Mouse (Mus musculus) embryonic stem cell, embryonic (primary cell): ENCODE data around the gene Scgb2a2.

Experiments used
- CTCF ChIA-PET, 4 experiments: fragments of 300-600 bp in 2 of 4; fragments of 350-600 bp in 2 of 4; sonication (Branson Sonifier 250); formaldehyde crosslinking; loops; one replicate each; lab custom pipeline; 2022; ENCODE audit warnings: inconsistent platforms in 2 of 4; lab: Charles Lee
- POLR2A ChIA-PET, 4 experiments: fragments of 300-600 bp in 2 of 4; fragments of 350-600 bp in 2 of 4; sonication (Branson Sonifier 250); formaldehyde crosslinking; loops; one replicate each; lab custom pipeline; 2022; ENCODE audit warnings: antibody characterized with exemption in 4 of 4, inconsistent platforms in 1 of 4; lab: Charles Lee

Gene Scgb2a2

DNA sequence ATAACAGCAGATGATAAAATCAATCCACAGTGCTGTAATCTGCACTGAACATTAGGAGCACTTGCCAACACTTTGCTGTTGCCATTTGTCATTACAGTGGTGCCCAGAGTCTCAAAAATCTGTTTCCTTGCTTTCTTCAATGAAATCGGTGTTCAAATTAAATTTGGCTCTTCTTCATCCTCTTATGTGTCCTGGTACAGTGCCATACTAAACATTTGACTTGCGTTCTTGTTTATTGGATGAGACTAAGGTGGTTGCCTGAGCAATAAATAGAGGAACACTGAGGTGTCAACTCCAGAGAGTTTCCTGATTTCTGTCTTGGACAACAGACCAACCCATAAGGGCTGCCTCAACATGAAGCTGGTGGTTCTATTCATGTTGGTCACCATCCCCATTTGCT, at the start of gene Scgb2a2:
Gene Scgb2a2 (plus strand): TSS at position 301 of the 400 bp plus-strand sequence.
- POLR2A ChIA-PET, result no interaction called here
- CTCF ChIA-PET, result interaction anchor here in 1 of 4 experiments (1.5 kb wide), 1 partner anchor 10 kb away, joined by 3 read pairs; no protein-coding TSS in a partner anchor

DNA sequence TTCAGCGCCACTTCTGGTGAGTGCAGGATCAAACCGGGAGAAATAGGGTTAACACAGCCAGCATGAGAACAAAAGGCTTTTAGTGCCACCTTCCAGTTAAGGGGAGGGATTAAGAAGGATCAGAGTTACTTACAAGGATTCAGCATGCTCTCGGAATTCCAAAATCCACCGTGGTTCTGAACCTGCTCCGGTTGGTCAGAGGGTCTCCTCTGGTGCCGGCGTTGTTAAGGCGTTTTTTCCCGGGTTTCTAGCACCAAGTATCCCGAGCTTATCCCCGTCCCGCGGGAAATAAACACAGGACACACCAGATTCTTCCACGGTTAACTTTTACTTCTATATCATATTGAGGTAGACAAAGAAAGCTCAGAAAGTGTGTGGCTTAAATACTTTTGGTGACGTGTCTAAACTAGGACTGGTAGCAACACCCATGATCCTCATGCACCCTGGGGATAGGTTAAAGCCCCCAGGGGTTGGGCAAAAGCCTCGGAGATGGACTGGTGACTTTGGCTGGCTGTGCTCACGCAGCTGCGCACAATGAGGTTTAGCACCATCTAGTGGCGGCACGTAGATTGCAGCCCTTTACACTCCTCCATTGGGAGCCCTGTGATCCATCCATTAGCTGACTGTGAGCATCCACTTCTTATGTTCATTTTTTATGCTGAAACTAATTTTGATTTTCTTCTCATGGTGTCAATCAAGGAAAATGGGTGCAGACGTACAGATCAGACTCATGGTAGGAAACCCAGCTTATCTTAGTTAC, 10.6 kb upstream of the Scgb2a2 start:
- ChIA-PET CTCF (interaction anchor here in 2 of 4 experiments (0.6 to 1.1 kb wide), 2 partner anchors 11 to 1359 kb away, joined by 3 read pairs; no protein-coding TSS in a partner anchor), POLR2A (interaction anchor here in 1 of 4 experiments (1.1 kb wide), 1 partner anchor 1123 kb away, joined by 3 read pairs; no protein-coding TSS in a partner anchor)

DNA sequence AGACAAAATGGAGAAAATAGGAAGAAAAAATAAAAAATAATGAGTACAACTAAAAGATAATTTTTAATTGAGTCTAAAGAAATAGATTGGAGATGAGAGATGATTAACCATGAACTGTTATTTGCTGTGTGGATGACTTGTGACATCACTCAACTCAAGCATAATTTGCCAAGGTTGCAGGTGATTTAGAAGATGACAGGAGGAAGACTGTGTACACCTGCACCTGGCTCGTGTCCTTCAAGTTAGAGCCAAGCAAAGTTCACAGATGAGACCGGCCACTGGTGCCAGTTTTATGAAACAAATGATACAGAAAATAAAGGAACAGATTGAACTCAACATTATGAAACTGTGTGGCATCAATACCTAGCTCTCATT, 10.0 kb upstream of the Scgb2a2 start:
- ChIA-PET POLR2A (interaction anchor here in 1 of 4 experiments (1.1 kb wide), 1 partner anchor 1124 kb away, joined by 3 read pairs; no protein-coding TSS in a partner anchor), CTCF (interaction anchor here in 2 of 4 experiments (0.6 to 1.1 kb wide), 3 partner anchors 11 to 1360 kb away, joined by 3 read pairs; no protein-coding TSS in a partner anchor)

DNA sequence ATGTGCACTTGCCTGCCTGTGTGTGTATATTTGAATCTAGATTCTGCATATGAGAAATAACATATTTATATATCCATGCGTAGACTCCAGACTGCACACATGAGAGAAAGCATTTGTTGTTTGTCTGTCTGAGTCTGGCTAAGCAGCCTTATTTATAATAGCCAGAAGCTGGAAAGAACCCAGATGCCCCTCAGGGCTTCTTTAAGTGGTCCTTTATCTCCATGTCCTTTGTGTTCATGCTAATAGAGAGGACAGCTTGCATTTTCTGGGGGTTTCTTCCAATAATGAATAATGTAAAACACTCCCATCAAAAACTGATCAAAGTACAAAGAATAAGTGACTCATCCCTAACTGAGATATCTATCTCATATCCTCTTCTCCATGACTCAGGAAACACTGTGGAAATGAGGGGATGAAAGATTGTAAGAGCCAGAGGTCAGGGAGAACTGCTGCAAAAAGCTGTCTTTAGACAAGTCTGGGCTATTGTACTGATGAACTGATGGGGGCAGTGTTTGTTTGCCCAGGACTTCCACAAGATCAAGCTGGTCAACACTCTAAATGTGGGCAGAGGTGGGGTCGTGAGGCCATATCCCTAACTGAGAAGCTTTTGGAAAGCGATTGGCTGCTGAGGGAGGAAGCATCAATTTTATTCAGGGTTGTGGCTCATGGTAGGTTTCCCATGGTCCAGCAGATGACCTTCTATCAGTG, 2.2 kb downstream of the Scgb2a2 start:
- ChIA-PET CTCF (interaction anchor here in 3 of 4 experiments (0.6 to 1.3 kb wide), 4 partner anchors 11 to 224 kb away, joined by 3 to 4 read pairs (median 4); no protein-coding TSS in a partner anchor), POLR2A (interaction anchor here in 2 of 4 experiments (0.6 to 1.2 kb wide), 3 partner anchors 11 to 968 kb away, joined by 3 to 4 read pairs (median 3); no protein-coding TSS in a partner anchor)

DNA sequence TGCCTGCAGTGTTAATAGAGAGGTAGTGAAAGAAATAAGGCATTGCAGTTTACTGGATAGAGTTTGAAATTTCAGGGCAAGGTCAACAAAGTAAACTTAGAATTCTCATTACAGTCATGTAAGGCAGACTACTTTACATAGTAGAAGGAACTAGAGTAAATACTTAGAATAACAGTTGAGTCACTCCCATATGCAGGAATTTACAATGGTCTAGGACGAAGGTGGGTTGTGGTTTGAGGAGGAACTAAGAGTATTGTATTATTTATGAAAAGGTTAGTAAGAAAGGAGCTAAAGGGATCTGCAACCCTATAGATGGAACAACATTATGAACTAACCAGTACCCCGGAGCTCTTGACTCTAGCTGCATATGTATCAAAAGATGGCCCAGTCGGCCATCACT, 13.5 kb downstream of the Scgb2a2 start:
- ChIA-PET POLR2A (interaction anchor here in 2 of 4 experiments (0.7 to 2.1 kb wide), 6 partner anchors 11 to 1076 kb away, joined by 3 to 4 read pairs (median 4); partner anchors contain the start of gene Incenp (in 1 of the 2)), CTCF (interaction anchor here in 1 of 4 experiments (1.7 kb wide), 1 partner anchor 11 kb away, joined by 4 read pairs; no protein-coding TSS in a partner anchor)

DNA sequence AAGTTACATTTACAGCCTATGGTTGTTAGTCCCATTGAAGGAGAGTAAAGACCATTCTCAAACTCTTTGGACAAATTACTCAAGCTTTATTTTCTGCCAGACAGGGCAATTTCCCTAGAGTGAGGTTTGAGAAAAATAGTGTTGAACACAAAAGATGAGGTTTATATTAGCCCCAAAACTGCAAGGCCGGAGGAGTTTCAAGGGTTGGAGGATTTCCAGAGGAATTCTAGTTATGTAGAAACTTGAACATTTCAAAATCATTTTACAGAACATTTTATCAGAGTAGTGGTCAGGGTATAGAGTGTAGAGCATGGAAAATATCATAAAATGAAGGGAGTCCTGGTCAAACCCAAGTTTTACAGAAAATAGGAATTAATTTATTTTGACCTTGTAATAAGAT, 17.5 kb downstream of the Scgb2a2 start:
- POLR2A ChIA-PET, result interaction anchor here in 2 of 4 experiments (1.3 to 5.3 kb wide), 4 partner anchors 10 to 34 kb away, joined by 4 to 19 read pairs (median 11); partner anchors contain the start of gene Incenp (in 1 of the 2)
- CTCF ChIA-PET, result interaction anchor here in 2 of 4 experiments (0.5 to 1.9 kb wide), 2 partner anchors 12 to 28 kb away, joined by 3 to 4 read pairs; no protein-coding TSS in a partner anchor

DNA sequence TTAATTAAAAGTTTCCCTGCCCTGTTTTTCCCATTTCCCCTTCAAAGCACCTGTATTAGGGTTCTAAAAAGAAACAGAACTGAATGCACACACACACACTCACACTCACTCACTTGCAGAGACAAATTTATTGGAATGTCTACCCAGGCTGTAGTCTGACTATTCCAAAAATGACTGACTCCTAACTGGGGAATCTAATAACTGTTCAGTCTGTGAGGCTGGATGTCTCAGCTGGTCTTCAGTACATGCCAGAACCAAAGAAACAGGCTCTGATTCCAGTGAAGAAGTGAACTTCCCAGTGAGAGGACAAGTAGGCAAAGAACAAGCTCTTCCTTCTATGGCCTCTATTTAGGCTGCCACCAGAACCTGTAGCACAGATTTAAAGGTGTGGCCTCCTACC, 18.1 kb downstream of the Scgb2a2 start:
- POLR2A ChIA-PET, result interaction anchor here in 1 of 4 experiments (1.6 to 5.3 kb wide), 3 partner anchors 9 to 33 kb away, joined by 4 to 19 read pairs (median 18); partner anchors contain the start of gene Incenp
- CTCF ChIA-PET, result interaction anchor here in 2 of 4 experiments (1.1 to 1.9 kb wide), 2 partner anchors 11 to 1063 kb away, joined by 3 to 4 read pairs; partner anchors contain the start of gene Zbtb3 (in 1 of the 2)

DNA sequence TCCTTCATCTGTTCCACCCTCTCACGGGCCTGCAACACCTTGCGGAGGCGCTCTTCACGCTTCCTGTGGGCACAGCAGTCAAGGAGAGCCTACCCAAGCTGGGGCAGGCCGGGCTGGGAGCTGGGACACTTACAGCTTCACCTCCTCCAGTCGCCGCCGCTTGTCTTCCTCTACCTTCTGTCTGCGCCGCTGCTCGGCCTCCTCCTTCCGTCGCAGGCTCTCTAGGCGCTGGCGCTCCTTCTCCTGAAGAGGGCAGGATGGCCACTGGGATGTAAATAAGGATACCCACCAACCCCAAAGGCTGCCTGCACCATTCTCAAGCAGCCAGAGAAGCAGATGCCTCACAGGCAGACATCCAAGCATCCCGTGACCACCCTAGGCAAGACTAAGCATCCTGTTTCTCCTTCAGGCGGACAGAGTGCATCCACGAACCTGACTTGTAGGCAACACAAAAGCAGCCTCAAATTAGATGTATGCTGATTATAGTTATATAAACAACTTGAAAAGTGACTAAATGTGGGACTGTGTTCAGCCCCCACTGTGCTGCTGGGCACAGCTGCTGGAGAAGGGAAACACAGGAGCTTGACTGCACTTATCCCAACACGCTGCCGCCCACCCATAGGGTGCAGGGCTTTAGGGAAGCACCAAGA, 30.9 kb downstream of the Scgb2a2 start:
- ChIA-PET POLR2A (interaction anchor here in 3 of 4 experiments (0.5 to 10.5 kb wide), 5 partner anchors 16 to 1157 kb away, joined by 3 to 149 read pairs (median 3); partner anchors contain the start of gene Incenp (in 2 of the 3)), CTCF (interaction anchor here in 1 of 4 experiments (0.6 kb wide), 1 partner anchor 115 kb away, joined by 3 read pairs; no protein-coding TSS in a partner anchor)

DNA sequence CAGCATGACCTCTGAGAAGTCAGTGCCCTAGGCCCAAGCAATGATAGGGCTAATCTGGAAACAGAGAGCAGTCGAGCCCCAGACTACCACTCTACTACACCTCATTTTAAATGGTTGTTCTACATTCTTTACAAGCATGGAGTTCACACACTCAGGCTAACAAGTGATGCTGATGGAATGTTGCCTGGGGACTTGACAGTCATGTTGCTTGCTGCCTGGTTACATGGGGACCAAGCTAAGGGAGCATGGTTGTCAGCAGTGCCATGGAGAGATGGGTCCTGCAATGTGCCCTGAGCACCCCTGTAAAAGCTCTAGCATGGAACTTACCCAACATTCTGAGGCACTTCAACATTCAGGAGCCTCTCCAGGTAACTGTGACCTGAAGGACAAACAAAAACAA, 39.0 kb downstream of the Scgb2a2 start:
- ChIA-PET POLR2A (interaction anchor here (1.3 to 16.4 kb wide), 8 partner anchors 8 to 50 kb away, joined by 3 to 149 read pairs (median 6); partner anchors contain the start of gene Incenp (in 2 of the 4)), CTCF (interaction anchor here in 1 of 4 experiments (0.5 kb wide), 1 partner anchor 455 kb away, joined by 3 read pairs; no protein-coding TSS in a partner anchor)

DNA sequence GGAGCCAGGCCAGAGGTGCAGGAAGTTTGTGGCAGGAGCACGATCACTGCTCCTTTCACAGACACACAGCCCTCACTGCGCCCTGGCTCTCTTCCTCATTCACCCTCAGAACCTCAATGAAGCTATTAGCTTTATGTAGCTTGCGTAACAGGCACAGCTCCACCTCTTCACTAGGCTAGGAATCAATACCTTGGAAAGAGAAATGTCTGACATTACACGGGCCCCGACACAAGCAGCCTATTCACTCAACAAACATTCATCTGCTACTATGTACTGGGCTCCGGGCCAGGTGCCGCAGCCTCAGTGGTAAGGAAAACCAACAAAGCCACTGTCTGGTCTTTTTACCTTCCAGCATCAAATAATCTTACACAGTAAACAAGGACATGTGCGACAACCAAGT, 39.4 kb downstream of the Scgb2a2 start:
- CTCF ChIA-PET, result interaction anchor here in 1 of 4 experiments (0.5 kb wide), 1 partner anchor 455 kb away, joined by 3 read pairs; no protein-coding TSS in a partner anchor
- POLR2A ChIA-PET, result interaction anchor here in 3 of 4 experiments (0.6 to 16.4 kb wide), 8 partner anchors 8 to 603 kb away, joined by 3 to 149 read pairs (median 7); partner anchors contain the start of gene Incenp (in 2 of the 3)

DNA sequence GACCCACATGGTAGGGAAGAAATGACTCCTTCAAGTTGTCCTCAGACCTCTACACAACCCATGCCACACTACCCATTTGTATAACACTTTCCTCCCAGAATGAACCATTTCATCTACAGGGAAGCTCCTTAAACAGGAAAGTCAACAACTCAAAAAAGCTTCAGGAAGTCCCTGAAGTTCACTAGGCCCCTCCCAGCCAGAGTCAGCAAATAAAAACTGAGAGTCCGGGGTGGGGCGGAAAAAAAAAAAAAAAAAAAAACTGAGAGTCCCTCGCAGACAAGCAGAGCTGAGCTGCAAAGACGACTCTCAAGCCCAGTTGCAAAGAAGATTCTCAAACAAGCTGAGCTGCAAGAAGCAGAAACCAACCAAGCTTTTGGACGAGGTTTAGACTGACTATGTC, 48.7 kb downstream of the Scgb2a2 start:
- ChIA-PET POLR2A (interaction anchor here (0.6 to 16.4 kb wide), 13 partner anchors 8 to 446 kb away, joined by 3 to 149 read pairs (median 5); no protein-coding TSS in a partner anchor), CTCF (interaction anchor here in 2 of 4 experiments (0.5 to 1.4 kb wide), 5 partner anchors 14 to 87 kb away, joined by 3 to 7 read pairs (median 4); no protein-coding TSS in a partner anchor)

DNA sequence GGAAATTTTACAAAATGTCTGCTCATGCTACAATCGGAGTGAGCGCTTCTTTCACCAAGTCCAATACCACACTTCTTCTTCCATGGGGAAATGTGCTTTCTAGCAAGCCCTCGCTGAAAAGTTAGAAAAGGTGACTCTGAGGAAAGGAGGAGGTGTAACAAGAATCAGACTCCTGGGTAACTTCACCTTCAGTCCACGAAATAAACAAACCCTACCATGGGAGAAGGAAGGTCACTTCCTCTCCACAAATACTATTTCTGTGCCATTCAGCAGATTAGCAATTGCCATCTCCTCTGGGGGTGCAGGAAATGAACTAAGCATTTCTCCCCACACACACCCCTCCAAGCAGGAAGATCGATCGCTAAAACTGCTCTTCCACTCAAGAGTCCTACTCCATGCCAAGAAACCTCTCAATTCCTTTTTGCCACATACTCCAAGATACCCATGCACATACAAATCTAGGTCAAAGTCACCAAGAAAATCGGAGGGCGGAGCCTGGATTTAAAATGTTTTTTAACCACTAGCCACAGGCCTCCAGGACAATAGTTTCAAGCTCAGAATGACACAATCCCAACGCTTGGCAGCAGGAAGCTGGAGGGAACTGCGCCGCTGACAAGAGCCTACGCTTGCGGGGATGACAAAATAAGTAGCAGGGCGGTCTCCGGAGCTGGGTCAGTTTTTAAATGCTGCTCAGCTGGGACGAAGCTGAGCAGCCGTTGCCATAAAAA, 51.1 kb downstream of the Scgb2a2 start:
- ChIA-PET CTCF (interaction anchor here in 1 of 4 experiments (0.8 to 2.5 kb wide), 4 partner anchors 13 to 324 kb away, joined by 3 to 7 read pairs (median 4); no protein-coding TSS in a partner anchor), POLR2A (interaction anchor here (0.6 to 16.4 kb wide), 35 partner anchors 9 to 1020 kb away, joined by 3 to 149 read pairs (median 4); partner anchors contain the start of genes 1810009A15Rik (in 1 of the 4), Fads1 (in 1 of the 4), Fth1 (in 1 of the 4) and Gm49416 (in 1 of the 4))

DNA sequence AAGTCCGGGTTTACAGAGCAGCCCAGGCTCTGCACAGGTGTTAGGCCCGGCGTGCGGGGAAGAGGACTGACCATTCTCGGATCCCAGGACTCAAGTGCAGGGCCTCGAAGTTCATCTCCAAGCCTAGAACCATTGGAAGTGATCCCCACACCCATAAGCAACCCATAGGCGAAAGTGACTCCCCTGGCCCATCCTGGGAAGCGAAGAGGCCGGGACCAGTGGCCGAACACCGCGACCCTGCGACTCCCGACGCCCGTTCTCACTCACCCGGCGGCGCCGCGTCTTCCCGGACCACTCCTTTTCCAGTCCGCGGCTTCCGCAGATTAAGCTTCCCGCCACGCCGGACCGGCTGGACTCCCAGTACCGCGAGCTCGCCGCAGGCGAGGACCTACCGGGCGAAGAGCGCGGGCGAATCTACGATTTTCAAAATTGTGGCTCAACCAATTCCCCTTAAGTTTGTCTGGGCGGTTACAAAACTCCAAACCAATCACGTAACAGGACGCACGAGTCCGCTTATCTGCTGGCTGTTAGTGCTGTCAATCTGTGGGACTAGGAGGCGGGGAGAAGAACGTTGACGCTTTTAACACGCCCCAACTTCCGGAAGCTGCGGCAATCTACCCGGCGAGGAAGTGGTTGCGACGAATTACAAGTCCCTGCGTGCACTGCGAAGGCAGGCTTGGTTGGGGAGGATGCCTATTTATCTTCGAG, 51.9 kb downstream of the Scgb2a2 start, which contains the start of gene Incenp:
Gene Incenp (minus strand): TSS at position 480 of the 708 bp plus-strand sequence.
- ChIA-PET CTCF (interaction anchor here in 1 of 4 experiments (0.8 to 2.5 kb wide), 4 partner anchors 12 to 323 kb away, joined by 3 to 7 read pairs (median 4); no protein-coding TSS in a partner anchor), POLR2A (interaction anchor here (0.6 to 16.4 kb wide), 41 partner anchors 10 to 1021 kb away, joined by 3 to 149 read pairs (median 4); partner anchors contain the start of genes 1810009A15Rik (in 1 of the 4), Fads1 (in 1 of the 4), Fth1 (in 1 of the 4) and Gm49416 (in 1 of the 4))

DNA sequence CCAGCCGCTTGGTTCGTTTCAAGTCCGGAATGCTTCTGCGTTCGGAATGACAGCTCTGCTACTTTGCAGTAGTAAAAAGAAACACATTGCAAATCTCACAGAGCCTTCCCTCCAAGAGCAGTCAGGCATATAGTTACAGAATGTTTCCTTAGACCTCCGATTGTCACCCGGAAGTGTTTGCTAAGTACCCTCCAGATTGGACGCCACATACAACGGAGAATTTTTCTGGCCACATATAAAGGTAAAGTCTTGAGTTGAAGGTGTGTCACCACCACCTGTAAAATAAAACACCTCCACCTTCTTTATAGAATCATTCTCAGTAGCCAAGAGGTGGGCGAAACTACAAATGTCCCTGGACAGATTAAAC, 52.4 kb downstream of the Scgb2a2 start:
- ChIA-PET CTCF (interaction anchor here in 1 of 4 experiments (1.5 to 2.5 kb wide), 3 partner anchors 12 to 93 kb away, joined by 4 to 7 read pairs (median 5); no protein-coding TSS in a partner anchor), POLR2A (interaction anchor here (0.6 to 16.4 kb wide), 35 partner anchors 9 to 1021 kb away, joined by 3 to 149 read pairs (median 4); partner anchors contain the start of genes 1810009A15Rik (in 1 of the 4), Fads1 (in 1 of the 4), Fth1 (in 1 of the 4) and Gm49416 (in 1 of the 4))

DNA sequence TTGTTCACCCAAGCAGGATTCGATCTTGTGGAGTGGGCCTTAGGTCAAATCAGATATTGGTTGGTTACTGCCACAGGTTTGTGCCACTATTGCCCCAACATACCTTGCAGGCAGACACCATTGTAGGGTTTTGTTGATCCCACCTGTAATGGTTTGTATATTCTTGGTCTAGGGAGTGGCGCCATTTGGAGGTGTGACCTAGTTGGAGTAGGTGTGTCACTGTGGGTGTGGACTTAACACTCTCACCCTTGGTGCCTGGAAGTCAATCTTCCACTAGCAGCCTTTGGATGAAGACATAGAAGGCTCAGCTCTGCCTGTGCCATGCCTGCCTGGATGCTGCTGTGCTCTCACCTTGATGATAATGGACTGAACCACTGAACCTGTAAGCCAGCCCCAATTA, 53.3 kb downstream of the Scgb2a2 start:
- ChIA-PET POLR2A (interaction anchor here in 2 of 4 experiments (1.4 to 16.4 kb wide), 7 partner anchors 11 to 117 kb away, joined by 3 to 149 read pairs (median 19); no protein-coding TSS in a partner anchor), CTCF (interaction anchor here in 1 of 4 experiments (1.0 to 1.3 kb wide), 2 partner anchors 10 to 15 kb away, joined by 3 read pairs; no protein-coding TSS in a partner anchor)
